Mouse (Mus musculus) MEL (cell line): ENCODE results near the gene Iqcj. TPM values are rescaled to one million over a fixed set of nuclear protein-coding genes. Genes with fewer than 3 reads are reported as not detected.

Source experiments
- DNase-seq: peaks from one replicate; pipeline ENCODE4 v3.0.0; 2011; ENCODE audit warnings: low read depth, low spot score
- H3K27ac ChIP-seq: 2 replicates; pipeline ENCODE4 v1.5.1; 2012; ENCODE audit warnings: low read depth, mild to moderate bottlenecking, control low read depth, low read length, moderate library complexity; ENCODE audit not compliant: control insufficient read depth
- H3K27me3 ChIP-seq, 2 experiments: fragments of 150-350 bp in 1 of 2; sonication (generic) in 1 of 2; 2 replicates each; pipeline ENCODE4 v1.6.1; 2012; ENCODE audit warnings: low read length in 2 of 2, mild to moderate bottlenecking in 2 of 2, improper control_type of control experiment in 1 of 2, moderate library complexity in 1 of 2; ENCODE audit not compliant: insufficient read depth in 2 of 2, control insufficient read depth in 1 of 2
- H3K36me3 ChIP-seq, 2 experiments: 2 replicates each; pipeline ENCODE4 v1.6.1; 2012 to 2014; ENCODE audit warnings: low read length in 2 of 2, improper control_type of control experiment in 1 of 2, inconsistent platforms in 1 of 2, mild to moderate bottlenecking in 1 of 2; ENCODE audit not compliant: insufficient read depth in 2 of 2, control insufficient read depth in 1 of 2
- H3K4me1 ChIP-seq, 2 experiments: fragments of 150-350 bp in 1 of 2; sonication (generic) in 1 of 2; 2 replicates each; pipeline ENCODE4 v1.6.1; 2012; ENCODE audit warnings: low read length in 2 of 2, improper control_type of control experiment in 1 of 2, mild to moderate bottlenecking in 1 of 2; ENCODE audit not compliant: insufficient read depth in 2 of 2, control insufficient read depth in 1 of 2
- H3K4me3 ChIP-seq, 2 experiments: fragments of 150-350 bp in 1 of 2; sonication (generic) in 1 of 2; 2 replicates each; pipeline ENCODE4 v1.5.1; 2012; ENCODE audit warnings: low read depth in 2 of 2, low read length in 2 of 2, mild to moderate bottlenecking in 2 of 2, moderate library complexity in 2 of 2, control low read depth in 1 of 2, improper control_type of control experiment in 1 of 2; ENCODE audit not compliant: control insufficient read depth in 1 of 2, insufficient read depth in 1 of 2
- H3K79me2 ChIP-seq: 2 replicates; pipeline ENCODE4 v1.6.1; 2012; ENCODE audit warnings: mild to moderate bottlenecking, low read length, moderate library complexity; ENCODE audit not compliant: control insufficient read depth, poor library complexity, insufficient read depth
- H3K9ac ChIP-seq: 2 replicates; pipeline ENCODE4 v1.6.1; 2012; ENCODE audit warnings: low read depth, mild to moderate bottlenecking, control low read depth, low read length, moderate library complexity; ENCODE audit not compliant: control insufficient read depth, poor library complexity, severe bottlenecking
- H3K9me3 ChIP-seq: fragments of 150-350 bp; sonication (generic); replicated peaks from 2 replicates; pipeline ENCODE4 v1.6.1; 2012; ENCODE audit warnings: mild to moderate bottlenecking, low read length, improper control_type of control experiment, moderate library complexity; ENCODE audit not compliant: insufficient read depth
- CHD2 ChIP-seq: IDR thresholded peaks from 2 replicates; pipeline ENCODE4 v1.6.1; 2011; ENCODE audit warnings: low read length, improper control_type of control experiment
- CTCF ChIP-seq, 3 experiments: IDR thresholded peaks in 2 of 3; conservative IDR thresholded peaks in 1 of 3; 2 replicates each; pipeline ENCODE4 v1.5.1; 2011 to 2012; ENCODE audit warnings: low read length in 3 of 3, low read depth in 2 of 3, mild to moderate bottlenecking in 2 of 3, improper control_type of control experiment in 1 of 3, inconsistent platforms in 1 of 3, mixed read lengths in 1 of 3, moderate library complexity in 1 of 3; ENCODE audit not compliant: control insufficient read depth in 1 of 3, insufficient read depth in 1 of 3, poor library complexity in 1 of 3, severe bottlenecking in 1 of 3
- EP300 ChIP-seq, 2 experiments: IDR thresholded peaks; 2 replicates each; pipeline ENCODE4 v1.6.1; 2011; ENCODE audit warnings: improper control_type of control experiment in 2 of 2, low read length in 2 of 2, low read depth in 1 of 2, mild to moderate bottlenecking in 1 of 2
- MAFK ChIP-seq: IDR thresholded peaks from 2 replicates; pipeline ENCODE4 v1.6.1; 2011; ENCODE audit warnings: low read depth, mild to moderate bottlenecking, low read length, improper control_type of control experiment, borderline replicate concordance
- MEF2A ChIP-seq: IDR thresholded peaks from 2 replicates; pipeline ENCODE4 v1.6.1; 2014; ENCODE audit warnings: low read depth, mild to moderate bottlenecking, inconsistent platforms, low read length, improper control_type of control experiment; ENCODE audit not compliant: poor library complexity, insufficient replicate concordance, severe bottlenecking; ENCODE audit errors: extremely low read depth
- MXI1 ChIP-seq: IDR thresholded peaks from 2 replicates; pipeline ENCODE4 v1.6.1; 2011; ENCODE audit warnings: mild to moderate bottlenecking, low read depth, low read length, improper control_type of control experiment
- MYB ChIP-seq: IDR thresholded peaks from 2 replicates; pipeline ENCODE4 v1.6.1; 2011; ENCODE audit warnings: mild to moderate bottlenecking, low read depth, low read length, improper control_type of control experiment
- MYC ChIP-seq: IDR thresholded peaks from 2 replicates; pipeline ENCODE4 v1.6.1; 2011; ENCODE audit warnings: low read depth, mild to moderate bottlenecking, low read length, improper control_type of control experiment, moderate library complexity
- NELFE ChIP-seq: IDR thresholded peaks from 2 replicates; pipeline ENCODE4 v1.6.1; 2011; ENCODE audit warnings: low read depth, low read length, improper control_type of control experiment
- NRF1 ChIP-seq: IDR thresholded peaks from 2 replicates; pipeline ENCODE4 v1.6.1; 2014; ENCODE audit warnings: low read depth, mild to moderate bottlenecking, inconsistent platforms, low read length, improper control_type of control experiment, moderate library complexity; ENCODE audit not compliant: poor library complexity, insufficient read depth, severe bottlenecking
- POLR2AphosphoS2 ChIP-seq: IDR thresholded peaks from 2 replicates; pipeline ENCODE4 v1.6.1; 2011; ENCODE audit warnings: low read length, improper control_type of control experiment
- RAD21 ChIP-seq: IDR thresholded peaks from 2 replicates; pipeline ENCODE4 v1.6.1; 2011; ENCODE audit warnings: mild to moderate bottlenecking, low read depth, low read length, improper control_type of control experiment
- SIN3A ChIP-seq: IDR thresholded peaks from 2 replicates; pipeline ENCODE4 v1.6.1; 2012; ENCODE audit warnings: low read length, improper control_type of control experiment, inconsistent platforms
- SMC3 ChIP-seq: IDR thresholded peaks from 2 replicates; pipeline ENCODE4 v1.6.1; 2011; ENCODE audit warnings: low read depth, low read length, improper control_type of control experiment
- TCF12 ChIP-seq: IDR thresholded peaks from 2 replicates; pipeline ENCODE4 v1.6.1; 2014; ENCODE audit warnings: low read depth, mild to moderate bottlenecking, inconsistent platforms, low read length, improper control_type of control experiment, moderate library complexity
- USF1 ChIP-seq: IDR thresholded peaks from 2 replicates; pipeline ENCODE4 v1.6.1; 2014; ENCODE audit warnings: low read depth, mild to moderate bottlenecking, inconsistent platforms, low read length, improper control_type of control experiment, moderate library complexity
- ZC3H11A ChIP-seq: IDR thresholded peaks from 2 replicates; pipeline ENCODE4 v1.6.1; 2012; ENCODE audit warnings: low read depth, mild to moderate bottlenecking, inconsistent platforms, low read length, improper control_type of control experiment
- polyA plus RNA-seq, 2 experiments: library from polyadenylated mRNA; stranded (reverse) in 1 of 2; unstranded in 1 of 2; fragments of >175 nt in 1 of 2; fragments of >200 nt in 1 of 2; gene quantifications; 2 replicates each; pipeline versions ENCODE4 v1.2.1 to v1.2.4; 2012; ENCODE audit warnings: low replicate concordance in 2 of 2, low read depth in 1 of 2; ENCODE audit not compliant: insufficient read length in 2 of 2, insufficient read depth in 1 of 2, missing spikeins in 1 of 2
- total RNA-seq: library from RNA; depleted of rRNA; stranded (reverse); fragments of 300-350 nt; gene quantifications from 2 replicates; pipeline ENCODE4 v1.2.3, GENCODE M21; 2012

The Iqcj gene
- total and polyA plus RNA-seq, 3 experiments, result not detected

- no peak for TF ChIP-seq MXI1
- no peak for TF ChIP-seq SIN3A
- TF ChIP-seq TCF12, result no peak
- no peak for TF ChIP-seq MYC
- no peak for TF ChIP-seq MYB
- no peak for TF ChIP-seq POLR2AphosphoS2
- no peak for TF ChIP-seq NELFE
- TF ChIP-seq USF1, result no peak
- TF ChIP-seq CHD2, result no peak
- no peak for TF ChIP-seq MEF2A
- TF ChIP-seq MAFK, result no peak
- TF ChIP-seq, all 39 proteins: peak for 5
Observed at GRCm38 (mm10) chr3:68045475-68046416, 153.7 kb downstream of the Iqcj start (continued).

GRCm38 (mm10) chr3:68053538-68053937 lies 161.5 kb downstream of the Iqcj start:
- TF ChIP-seq NRF1 (no peak), RAD21 (peak; percentile 75), EP300 (IDR thresholded peaks at IDR 0.05; ENCODE audit: low read depth in 1 of 2, low read length in 2 of 2) (no peak), SMC3 (peak; percentile 74), ZC3H11A (peak; percentile 51), MYC (peak; percentile 62; the same call in 1 of the 2 replicates), NELFE (no peak), CTCF (IDR thresholded peaks at IDR 0.05 in 2 of 3, conservative IDR thresholded peaks at IDR 0.05 in 1 of 3; ENCODE audit: control insufficient read depth in 1 of 3, insufficient read depth in 1 of 3, low read depth in 2 of 3, low read length in 3 of 3, poor library complexity in 1 of 3, severe bottlenecking in 1 of 3) (peak; percentile 6 to 89 (median 73); a peak in 4 of 6 replicates)
- no peak overlapping the region for H3K27ac ChIP-seq
- no peak overlapping the region for H3K9ac ChIP-seq
- H3K79me2 ChIP-seq, result no peaks in the 10 kb centered on the region
- DNase-seq, result peak; percentile 78
- peaks cover 0 to 3% of the 10 kb centered on the region in 2 experiments; a peak in 1 of 4 replicates for H3K4me1 ChIP-seq
- no peaks in the 10 kb centered on the region; a peak in 3 of 4 replicates for H3K27me3 ChIP-seq
- no peak overlapping the region for H3K4me3 ChIP-seq
- no peaks in the 10 kb centered on the region for H3K9me3 ChIP-seq
- peaks cover 0 to 3% of the 10 kb centered on the region in 2 experiments; a peak in 1 of 4 replicates for H3K36me3 ChIP-seq
